Mouse (Mus musculus) liver, embryonic 11.5 days (tissue): ENCODE measurements around the gene Barx1. TPM values are rescaled to one million over a fixed set of nuclear protein-coding genes. Genes with fewer than 3 reads are reported as not detected.

Experiments used
- ATAC-seq: fragments of 200-750 bp; cut with Nextera tagmentation; replicated peaks from 2 replicates; pipeline ENCODE4 v1.8.0; 2017; ENCODE audit warnings: moderate number of reproducible peaks, mild to moderate bottlenecking, moderate TSS enrichment, moderate library complexity; ENCODE audit not compliant: low FRiP score
- DNase-seq: peaks from one replicate; pipeline ENCODE4 v3.0.0-alpha.2; 2017; ENCODE audit warnings: low spot score
- H3K27ac ChIP-seq: fragments of 300-500 bp; sonication (generic); 2 replicates; pipeline ENCODE4 v1.5.1; 2014; ENCODE audit warnings: mild to moderate bottlenecking, low read depth, low read length, control low read depth
- H3K27me3 ChIP-seq: fragments of 300-500 bp; sonication (generic); replicated peaks from 2 replicates; pipeline ENCODE4 v1.6.1; 2014; ENCODE audit warnings: low read length, mixed read lengths; ENCODE audit not compliant: control insufficient read depth, insufficient read depth
- H3K36me3 ChIP-seq: fragments of 300-500 bp; sonication (generic); 2 replicates; pipeline ENCODE4 v1.6.1; 2014; ENCODE audit warnings: mild to moderate bottlenecking, low read length, moderate library complexity, mixed read lengths; ENCODE audit not compliant: control insufficient read depth, insufficient read depth
- H3K4me1 ChIP-seq: fragments of 300-500 bp; sonication (generic); replicated peaks from 2 replicates; pipeline ENCODE4 v1.6.1; 2014; ENCODE audit warnings: low read length, mixed read lengths; ENCODE audit not compliant: control insufficient read depth, insufficient read depth
- H3K4me2 ChIP-seq: fragments of 300-500 bp; sonication (generic); 2 replicates; pipeline ENCODE4 v1.6.1; 2014; ENCODE audit warnings: mild to moderate bottlenecking, control low read depth, moderate library complexity
- H3K4me3 ChIP-seq: fragments of 300-500 bp; sonication (generic); 2 replicates; pipeline ENCODE4 v1.5.1; 2014; ENCODE audit warnings: low read depth, low read length, control low read depth
- H3K9ac ChIP-seq: fragments of 300-500 bp; sonication (generic); 2 replicates; pipeline ENCODE4 v1.6.1; 2014; ENCODE audit warnings: low read depth, low read length, control low read depth
- H3K9me3 ChIP-seq: fragments of 300-500 bp; sonication (generic); 2 replicates; pipeline ENCODE4 v1.6.1; 2016; ENCODE audit warnings: low read length, inconsistent platforms, mixed read lengths; ENCODE audit not compliant: control insufficient read depth
- WGBS: fragments of 180-500 bp; shearing (Covaris S2); extraction: QIAGEN DNeasy Blood & Tissue Kit; methylation state at CpG from one replicate; pipeline ENCODE4 v1.1.7; 2014; 5-methylcytosine and 5-hydroxymethylcytosine counted together
- polyA plus RNA-seq: library from polyadenylated mRNA; unstranded; fragments of >200 nt; fragmentation: Nextera tagmentation; extraction: Ambion mirVana; gene quantifications from 2 replicates; pipeline ENCODE4 v1.2.1, GENCODE M21; 2014

Barx1 gene
- 21.2 and 22.3 TPM in 2 replicates for polyA plus RNA-seq

- H3K9me3 ChIP-seq: no peaks in the 10 kb centered on the region
- no peak; the same call in 1 of the 2 replicates for ATAC-seq
Observed at GRCm38 (mm10) chr13:48662431-48663143, at the start of gene Barx1. Gene Barx1 (plus strand): TSS chr13:48662998.

GRCm38 (mm10) chr13:48614525-48614924, 48.3 kb upstream of the Barx1 start:
- ATAC-seq: no peak
- Histone ChIP-seq H3K27ac (no peak overlapping the region), H3K4me1 (no peaks in the 10 kb centered on the region), H3K27me3 (no peaks in the 10 kb centered on the region), H3K9ac (no peak overlapping the region), H3K4me2 (no peak overlapping the region), H3K4me3 (no peak overlapping the region), H3K36me3 (no peaks in the 10 kb centered on the region), H3K9me3 (peaks cover 11% of the 10 kb centered on the region; the same call in 1 of the 2 replicates)
- WGBS: 81% methylated on average over 2 of the region's 2 CpGs
- no peak for DNase-seq

More at GRCm38 (mm10) chr13:48662431-48663143, at the start of gene Barx1:
- H3K4me1 ChIP-seq: no peaks in the 10 kb centered on the region
- no peak within 1 kb of the TSS; the same call in 1 of the 2 replicates for H3K9ac ChIP-seq
- H3K27ac ChIP-seq: peak within 1 kb of the TSS; percentile 38; the same call in 1 of the 2 replicates
- peak within 1 kb of the TSS; percentile 68 for H3K4me2 ChIP-seq
- 1% methylated on average over 46 of the region's 73 CpGs for WGBS
- H3K36me3 ChIP-seq: no peaks in the 10 kb centered on the region
- no peak for DNase-seq
- H3K27me3 ChIP-seq: peaks cover 100% of the 10 kb centered on the region
- peak within 1 kb of the TSS; percentile 51 for H3K4me3 ChIP-seq

DNA sequence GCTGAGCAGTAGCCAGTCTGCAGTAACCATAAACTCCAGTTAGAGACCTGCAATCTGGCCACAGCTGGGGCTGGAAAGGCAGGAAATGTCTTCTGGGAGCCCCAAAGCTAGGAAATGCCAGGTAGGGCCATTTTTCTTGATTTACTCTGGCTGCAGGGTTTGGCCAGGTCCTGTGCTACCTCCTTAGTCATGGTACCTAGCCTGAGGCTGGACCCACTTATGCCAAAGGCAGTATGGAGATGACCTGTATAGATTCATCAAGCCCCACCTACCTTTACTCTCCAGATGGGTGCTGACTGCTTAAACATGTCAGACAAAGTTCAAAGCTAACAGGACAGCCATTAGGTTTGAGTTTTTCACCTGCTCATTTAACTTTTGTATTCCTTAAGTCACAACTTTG, 45.0 kb upstream of the Barx1 start:
- Histone ChIP-seq H3K4me2 (no peak overlapping the region), H3K4me1 (no peaks in the 10 kb centered on the region), H3K27me3 (no peaks in the 10 kb centered on the region), H3K4me3 (no peak overlapping the region), H3K27ac (no peak overlapping the region), H3K9me3 (peaks cover 11% of the 10 kb centered on the region; the same call in 1 of the 2 replicates), H3K9ac (no peak overlapping the region), H3K36me3 (no peaks in the 10 kb centered on the region)
- no peak for DNase-seq
- no peak for ATAC-seq

GRCm38 (mm10) chr13:48618890-48619289, 43.9 kb upstream of the Barx1 start:
- DNase-seq: no peak
- 84% methylated on average over 4 of the region's 4 CpGs for WGBS
- Histone ChIP-seq H3K27ac (no peak overlapping the region), H3K4me2 (no peak overlapping the region), H3K36me3 (no peaks in the 10 kb centered on the region), H3K9me3 (peaks cover 11% of the 10 kb centered on the region; the same call in 1 of the 2 replicates), H3K4me1 (no peaks in the 10 kb centered on the region), H3K4me3 (no peak overlapping the region), H3K9ac (no peak overlapping the region), H3K27me3 (no peaks in the 10 kb centered on the region)
- ATAC-seq: no peak

DNA sequence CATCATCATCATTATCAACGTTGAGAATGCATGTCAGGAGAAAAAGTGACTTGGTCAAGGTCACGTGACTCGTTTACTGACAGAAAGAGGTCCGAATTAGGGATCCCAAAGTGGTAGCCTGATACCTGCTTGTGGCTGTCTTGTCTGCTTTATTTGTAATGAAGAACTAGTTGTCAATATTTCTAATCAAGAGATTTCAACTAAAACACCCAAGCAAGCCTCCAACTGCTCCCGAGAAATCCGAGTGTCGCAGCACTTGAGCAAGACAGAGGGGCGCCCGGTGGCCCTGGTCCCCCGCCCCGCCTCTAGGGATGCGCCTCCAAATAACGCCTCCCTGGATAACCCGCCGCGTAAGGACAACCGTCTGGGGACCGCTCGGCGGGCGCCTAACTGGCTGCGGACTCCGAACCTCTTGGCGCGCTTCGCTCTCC, 37.8 kb upstream of the Barx1 start:
- Histone ChIP-seq H3K9me3 (no peaks in the 10 kb centered on the region), H3K4me2 (peak overlapping the region; percentile 81), H3K27me3 (peaks cover 20% of the 10 kb centered on the region), H3K36me3 (no peaks in the 10 kb centered on the region), H3K4me3 (peak overlapping the region; percentile 63), H3K4me1 (peaks cover 3% of the 10 kb centered on the region; the same call in 1 of the 2 replicates), H3K9ac (peak overlapping the region; percentile 61), H3K27ac (peak overlapping the region; percentile 58)
- ATAC-seq (peak; percentile 65), DNase-seq (peak; percentile 33)
- 4% methylated on average over 26 of the region's 26 CpGs for WGBS

GRCm38 (mm10) chr13:48625433-48626184, 37.2 kb upstream of the Barx1 start, which contains the start of gene Ptpdc1:
Gene Ptpdc1 (minus strand): TSS chr13:48625664.
- Histone ChIP-seq H3K4me1 (peaks cover 3% of the 10 kb centered on the region; the same call in 1 of the 2 replicates), H3K36me3 (no peaks in the 10 kb centered on the region), H3K4me3 (peak within 1 kb of the TSS; percentile 63), H3K27ac (peak within 1 kb of the TSS; percentile 58), H3K27me3 (peaks cover 20% of the 10 kb centered on the region), H3K9me3 (no peaks in the 10 kb centered on the region), H3K4me2 (peak within 1 kb of the TSS; percentile 81), H3K9ac (peak within 1 kb of the TSS; percentile 63)
- peak; percentile 98 for ATAC-seq
- DNase-seq: peak; percentile 91
- 4% methylated on average over 76 of the region's 76 CpGs for WGBS

- H3K27ac ChIP-seq: no peak overlapping the region
- no peaks in the 10 kb centered on the region for H3K9me3 ChIP-seq
- H3K4me3 ChIP-seq: no peak overlapping the region
- WGBS: 80% methylated on average over 5 of the region's 5 CpGs
- DNase-seq: no peak
- ATAC-seq: no peak
- no peaks in the 10 kb centered on the region for H3K36me3 ChIP-seq
- H3K27me3 ChIP-seq: no peaks in the 10 kb centered on the region
- H3K9ac ChIP-seq: no peak overlapping the region
- no peaks in the 10 kb centered on the region for H3K4me1 ChIP-seq
- H3K4me2 ChIP-seq: no peak overlapping the region
Observed at GRCm38 (mm10) chr13:48631691-48632090, 31.1 kb upstream of the Barx1 start.

DNA sequence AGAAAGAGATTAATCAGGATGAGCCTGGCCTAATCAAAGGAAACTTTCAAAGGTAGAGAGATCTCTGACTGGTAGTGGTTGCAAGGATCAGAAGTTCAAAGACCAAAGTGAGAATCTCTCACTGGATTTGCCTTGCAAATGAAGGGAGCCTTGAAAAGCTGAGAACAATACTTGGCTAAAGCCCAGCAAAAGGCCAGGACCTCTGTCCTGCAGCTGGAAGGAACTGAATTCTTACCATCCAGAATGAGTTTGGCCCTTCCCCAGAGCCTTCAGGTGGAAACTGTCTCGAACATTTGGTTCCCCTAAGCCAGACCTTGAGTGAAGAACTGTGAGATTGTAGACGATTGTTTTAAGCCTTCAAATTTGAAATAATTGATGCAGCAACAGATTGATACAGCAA, 25.1 kb upstream of the Barx1 start:
- H3K27ac ChIP-seq: no peak overlapping the region
- H3K27me3 ChIP-seq: no peaks in the 10 kb centered on the region
- ATAC-seq (no peak), DNase-seq (no peak)
- H3K4me3 ChIP-seq: no peak overlapping the region
- H3K4me1 ChIP-seq: no peaks in the 10 kb centered on the region
- no peak overlapping the region for H3K9ac ChIP-seq
- WGBS: 56% methylated on average over 2 of the region's 2 CpGs
- H3K4me2 ChIP-seq: no peak overlapping the region
- no peaks in the 10 kb centered on the region for H3K9me3 ChIP-seq
- H3K36me3 ChIP-seq: no peaks in the 10 kb centered on the region
